ENCODE assay signal across 8 mouse cellular contexts in genomic region chr16:89773657-89774552, GRCm38 (mm10).
A peak's percentile ranks its signal among the peaks of the same experiment; 100 is the strongest.
DNase-seq lines count a peak whose midpoint lies in the region; ATAC-seq lines count a peak whose summit lies in the region.

No protein-coding gene starts in this region.

- peak; percentile 60 for DNase-seq in gastrocnemius, postnatal 25 days
- DNase-seq in intestine, embryonic 14.5 days (ENCODE audit: low spot score), result peak; percentile 97
- peak; percentile 94 to 95 for DNase-seq in left cerebral cortex, postnatal 14 days (ENCODE audit: low spot score in 2 of 2)
- DNase-seq in mesoderm, embryonic 11.5 days (ENCODE audit: low read depth, low spot score), result peak; percentile 91
- DNase-seq in right cerebral cortex, postnatal 36 days (ENCODE audit: low spot score in 2 of 2), result peak; percentile 80 to 89
- peak; percentile 78 for DNase-seq in yolk sac, embryonic 10.5 days (ENCODE audit: low spot score)

- ATAC-seq in activated CD4-positive, CD25-positive, alpha-beta regulatory T cell, adult 4 months, result peak; percentile 91
- ATAC-seq in common myeloid progenitor, adult 5-6 weeks (replicated peaks; ENCODE audit: low read depth, poor library complexity, severe bottlenecking), result peak; percentile 93
- ATAC-seq in intestine, embryonic 14.5 days (replicated peaks; ENCODE audit: low FRiP score, low TSS enrichment, low read depth), result peak; percentile 77

- peaks cover 6% of the 10 kb centered on the region for H3K9me3 ChIP-seq in intestine, embryonic 14.5 days (ENCODE audit: control insufficient read depth, low read length)

- no peaks in the 10 kb centered on the region for H3K4me1 ChIP-seq in intestine, embryonic 14.5 days (replicated peaks; ENCODE audit: control insufficient read depth, insufficient read depth, low read length)

- intact Hi-C loops in left cerebral cortex, postnatal 14 days (cut with DNase I), result loop anchor here (1.0 to 5.0 kb wide), 3 partner anchors 57 to 412 kb away; no protein-coding TSS in a partner anchor

- no peaks in the 10 kb centered on the region for H3K36me3 ChIP-seq in intestine, embryonic 14.5 days (ENCODE audit: control insufficient read depth, insufficient read depth, low read length)

- 12% methylated on average over 30 of the region's 30 CpGs for WGBS in intestine, embryonic 14.5 days

- peak overlapping the region; percentile 73 for H3K4me2 ChIP-seq in intestine, embryonic 14.5 days (ENCODE audit: low read length)

- H3K27me3 ChIP-seq in intestine, embryonic 14.5 days (replicated peaks; ENCODE audit: control insufficient read depth, insufficient read depth, low read length), result no peaks in the 10 kb centered on the region

- peak overlapping the region; percentile 28 for H3K4me3 ChIP-seq in intestine, embryonic 14.5 days (ENCODE audit: low read depth, low read length)

- no peak overlapping the region for H3K9ac ChIP-seq in intestine, embryonic 14.5 days (ENCODE audit: low read length)

- H3K27ac ChIP-seq in intestine, embryonic 14.5 days (ENCODE audit: low read depth), result no peak overlapping the region
